Mouse (Mus musculus) gastrocnemius, postnatal 25 days (tissue): ENCODE measurements around the gene Eps8l2. TPM values are rescaled to one million over a fixed set of nuclear protein-coding genes. Genes with fewer than 3 reads are reported as not detected.
A peak's percentile ranks its signal among the peaks of the same experiment; 100 is the strongest.

Source experiments
- DNase-seq: peaks from one replicate; pipeline ENCODE4 v3.0.0; 2022
- total RNA-seq, 2 experiments: library from RNA; stranded (reverse); gene quantifications; 1 replicate in 1 of 2; 2 replicates in 1 of 2; pipeline ENCODE4 v1.2.3; 2021

The Eps8l2 gene
- total RNA-seq, 2 experiments from 2014 or later: 1.5 to 2.1 TPM

GRCm38 (mm10) chr7:141364349-141365048 is 25.8 kb downstream of the Eps8l2 start:
- DNase-seq: no peak

GRCm38 (mm10) chr7:141365049-141365445 is 26.4 kb downstream of the Eps8l2 start:
- no peak for DNase-seq

DNA sequence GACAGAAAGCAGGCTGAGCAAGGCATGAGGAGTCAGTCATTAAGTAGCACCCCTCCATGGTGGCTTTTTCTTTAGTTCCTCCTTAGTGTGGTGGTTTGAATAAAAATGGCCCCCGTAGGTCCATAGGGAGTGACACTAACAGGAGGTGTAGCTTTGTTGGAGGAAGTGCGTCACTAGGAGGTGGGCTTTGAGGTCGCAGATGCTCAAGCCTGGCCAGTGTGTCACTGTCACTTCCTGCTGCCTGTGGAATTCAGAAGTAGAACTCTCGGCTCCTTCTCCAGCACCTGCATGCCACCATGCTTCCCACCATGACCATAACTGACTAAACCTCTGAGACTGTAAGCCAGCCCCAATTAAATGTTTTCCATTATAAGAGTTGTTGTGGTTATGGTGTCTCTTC is 28.7 kb downstream of the Eps8l2 start:
- DNase-seq: no peak

DNA sequence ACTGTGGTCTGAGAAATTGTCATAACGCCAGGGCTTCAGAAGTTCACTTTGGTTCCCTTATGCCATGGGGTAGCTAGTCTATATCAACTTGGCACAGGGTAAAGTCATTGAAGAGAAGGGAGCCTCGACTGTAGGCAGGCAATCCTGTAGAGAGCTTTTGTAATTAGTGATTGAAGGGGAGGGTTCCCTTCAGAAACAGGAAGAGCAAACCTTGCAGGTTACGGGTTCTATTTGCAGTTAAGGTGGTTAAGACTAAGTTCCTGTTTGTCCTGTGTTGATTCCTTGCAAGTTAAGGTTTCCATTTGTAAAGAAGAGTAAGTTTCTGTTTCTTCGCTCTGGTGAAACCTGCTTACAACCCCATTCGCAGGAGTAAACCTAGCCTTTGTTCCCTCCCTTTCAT is 31.2 kb downstream of the Eps8l2 start:
- DNase-seq: no peak

DNA sequence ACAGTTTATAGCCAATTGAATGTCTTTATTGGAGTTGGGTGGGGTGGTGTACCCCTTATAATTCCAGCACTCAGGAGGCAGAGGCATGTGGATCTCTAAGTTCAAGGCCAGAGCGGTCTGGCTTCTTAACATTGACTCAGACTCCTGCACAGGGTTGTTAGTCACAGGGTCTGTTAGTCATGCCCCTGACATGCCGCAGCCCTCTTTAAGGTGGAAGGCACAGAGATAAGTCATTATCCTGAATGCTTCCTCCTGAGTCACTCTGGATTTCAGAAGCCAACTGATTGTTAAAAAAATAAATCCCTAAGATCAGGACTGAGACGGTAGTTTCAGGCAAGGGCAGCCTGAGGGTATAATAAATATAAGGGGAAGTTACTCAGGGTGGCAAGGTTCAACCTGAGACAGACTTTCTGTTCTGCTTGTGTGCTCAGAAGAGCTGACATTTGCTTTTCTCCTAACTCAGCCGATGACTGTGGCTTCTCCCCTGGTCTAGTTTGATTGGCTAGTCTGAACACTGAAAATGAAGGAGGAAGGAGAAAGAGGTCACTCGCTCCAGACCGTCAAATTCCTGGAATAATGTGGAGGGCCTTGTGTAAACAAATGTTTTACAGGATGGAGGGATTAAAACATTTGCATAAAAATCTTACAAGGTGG is 33.4 kb downstream of the Eps8l2 start:
- DNase-seq: no peak

DNA sequence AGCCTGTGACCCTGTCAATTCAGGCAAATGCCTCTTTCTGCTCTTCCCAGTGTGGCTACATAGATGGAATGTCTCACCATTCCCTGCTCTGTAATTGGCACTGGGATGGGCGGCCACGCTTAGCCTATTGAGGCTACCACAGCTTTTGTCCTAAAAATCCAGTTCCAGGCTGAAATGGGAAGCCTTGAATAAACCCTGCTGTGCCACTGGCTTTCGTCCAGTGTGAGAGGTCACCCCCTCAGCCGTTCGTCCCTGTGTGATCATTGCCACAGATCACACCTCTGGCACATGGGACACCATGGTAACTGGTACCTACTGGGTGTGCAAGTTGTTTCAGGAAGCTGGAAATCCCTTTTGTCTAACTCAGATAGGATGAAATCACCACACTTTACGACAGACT is 34.9 kb downstream of the Eps8l2 start:
- no peak for DNase-seq

GRCm38 (mm10) chr7:141374399-141374798 is 35.7 kb downstream of the Eps8l2 start:
- no peak for DNase-seq

DNA sequence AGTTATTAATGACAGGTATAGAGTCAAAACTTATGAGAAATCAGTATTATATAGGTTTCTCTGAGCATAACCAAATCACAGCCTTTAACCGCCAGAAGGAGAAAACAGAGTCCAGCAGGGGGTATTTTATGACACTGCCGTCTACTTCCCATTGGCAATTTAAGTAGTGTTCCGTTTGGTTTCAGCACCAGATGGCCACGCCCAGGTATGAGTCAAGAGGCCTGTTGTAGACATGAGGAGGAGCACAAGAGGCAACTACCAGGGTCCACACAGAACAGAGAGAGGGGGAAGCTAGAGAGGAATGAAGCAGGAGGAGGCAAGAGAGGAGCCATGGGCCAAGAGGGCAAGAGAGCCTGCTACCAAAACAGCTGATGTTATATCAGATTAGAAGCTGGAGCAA is 40.9 kb downstream of the Eps8l2 start:
- DNase-seq: no peak

GRCm38 (mm10) chr7:141381068-141381835 is 42.6 kb downstream of the Eps8l2 start:
- no peak for DNase-seq

DNA sequence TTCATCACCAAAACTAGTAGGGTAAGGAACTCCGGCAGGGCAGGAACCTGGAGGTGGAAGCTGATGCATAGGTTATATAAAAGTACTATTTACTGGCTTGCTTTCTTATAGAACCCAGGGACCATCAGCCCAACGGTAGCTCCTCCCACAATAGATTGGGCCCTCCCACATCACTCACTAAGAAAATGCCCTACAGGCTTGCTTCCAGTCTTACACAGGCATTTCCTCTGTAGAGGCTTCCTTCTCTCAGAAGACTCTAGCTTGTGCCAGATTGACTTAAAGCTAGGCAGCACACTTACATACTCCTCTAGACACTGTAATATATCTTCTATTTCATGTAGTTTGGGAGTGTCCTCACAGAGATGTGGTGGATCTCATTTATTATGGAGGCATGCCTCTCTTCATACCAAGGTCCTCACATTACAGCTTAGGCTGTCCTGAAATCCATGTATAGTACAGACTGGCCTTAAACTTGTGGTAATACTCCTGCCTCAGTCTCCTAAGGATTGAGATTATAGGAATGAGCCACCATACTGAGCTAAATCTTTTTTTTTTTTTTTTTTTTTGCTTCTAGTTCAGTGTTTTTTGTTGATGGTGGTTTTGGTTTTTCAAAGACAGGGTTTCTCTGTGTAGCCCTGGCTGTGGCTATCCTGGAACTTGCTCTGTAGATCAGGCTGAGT is 49.3 kb downstream of the Eps8l2 start:
- no peak for DNase-seq

DNA sequence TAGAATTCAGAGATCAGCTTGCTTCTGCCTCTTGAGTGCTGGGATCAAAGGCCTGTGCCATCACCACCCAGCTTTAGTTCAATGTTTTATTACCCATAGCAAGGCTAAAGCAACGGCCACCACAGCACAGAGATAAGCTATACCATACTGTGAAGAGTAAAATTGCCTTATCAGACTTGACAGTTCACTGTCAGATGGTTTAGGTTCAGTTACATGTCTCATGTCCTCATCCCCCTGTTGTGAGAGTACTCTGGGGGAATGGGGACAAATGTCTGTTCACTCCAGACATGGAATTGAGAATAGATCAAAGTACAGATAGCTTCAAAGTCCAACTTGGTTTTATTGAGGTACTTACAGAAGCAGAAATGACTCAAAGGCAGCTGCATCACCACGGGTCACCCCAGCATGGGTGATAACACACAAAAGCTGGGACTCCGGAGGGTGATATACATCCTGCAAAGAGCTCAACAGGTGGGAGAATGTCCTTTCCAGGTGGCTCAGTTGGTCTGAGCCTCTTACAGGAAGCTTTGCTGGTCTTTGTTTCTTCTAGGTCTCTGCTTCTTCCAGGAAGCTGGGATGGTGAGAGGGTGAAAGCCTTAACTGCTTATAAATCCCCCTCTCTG is 49.9 kb downstream of the Eps8l2 start:
- DNase-seq: no peak

GRCm38 (mm10) chr7:141390326-141391259 is 51.9 kb downstream of the Eps8l2 start:
- no peak for DNase-seq

DNA sequence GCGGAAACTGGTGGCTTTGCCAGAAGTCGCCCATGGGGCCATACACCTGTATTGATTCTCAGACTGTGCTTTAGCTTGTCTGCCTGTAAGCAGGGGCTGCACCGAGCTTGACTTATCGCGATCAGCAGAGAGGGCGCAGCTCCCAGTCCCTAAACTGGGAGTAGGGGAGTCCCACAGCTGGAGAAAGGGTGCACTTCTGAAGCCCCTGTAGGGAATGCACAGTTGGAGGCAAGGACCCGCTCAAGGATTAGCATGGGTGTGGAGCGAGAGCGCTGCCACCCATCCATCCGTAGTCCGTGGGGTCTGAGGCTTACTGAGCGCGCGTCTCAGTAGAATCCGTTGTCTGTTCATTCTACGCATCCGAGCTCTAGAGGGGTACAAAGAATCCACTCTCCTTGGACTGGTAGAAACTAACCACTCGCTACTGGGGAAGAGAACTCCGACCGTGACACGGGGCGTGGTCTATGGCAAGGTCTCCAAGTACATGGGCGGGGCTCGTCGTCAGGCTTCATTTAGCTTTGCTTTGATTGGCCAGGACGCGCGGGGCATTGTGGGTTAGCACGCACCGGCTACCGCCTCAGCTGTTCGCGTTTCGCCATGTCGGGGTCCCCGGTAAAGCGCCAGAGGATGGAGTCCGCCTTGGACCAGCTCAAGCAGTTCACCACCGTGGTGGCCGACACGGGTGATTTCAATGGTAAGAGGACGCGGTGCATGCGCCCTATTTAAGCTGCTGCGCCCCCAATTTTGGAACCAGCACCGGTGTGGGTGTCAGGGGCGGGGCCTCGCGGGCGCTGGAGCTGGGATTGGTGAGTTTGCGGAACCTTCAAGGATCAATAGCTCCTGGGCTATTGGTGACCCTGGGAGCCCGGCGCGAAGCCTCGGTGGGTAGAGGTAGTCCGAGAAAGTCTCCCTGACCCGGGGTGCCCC is 53.2 kb downstream of the Eps8l2 start, which contains the start of gene Taldo1:
TSS of gene Taldo1 (plus strand) at position 575 of the 927 bp plus-strand sequence.
- DNase-seq: peak; percentile 94

- DNase-seq: no peak
Observed at GRCm38 (mm10) chr7:141392552-141393222, 54.0 kb downstream of the Eps8l2 start.

DNA sequence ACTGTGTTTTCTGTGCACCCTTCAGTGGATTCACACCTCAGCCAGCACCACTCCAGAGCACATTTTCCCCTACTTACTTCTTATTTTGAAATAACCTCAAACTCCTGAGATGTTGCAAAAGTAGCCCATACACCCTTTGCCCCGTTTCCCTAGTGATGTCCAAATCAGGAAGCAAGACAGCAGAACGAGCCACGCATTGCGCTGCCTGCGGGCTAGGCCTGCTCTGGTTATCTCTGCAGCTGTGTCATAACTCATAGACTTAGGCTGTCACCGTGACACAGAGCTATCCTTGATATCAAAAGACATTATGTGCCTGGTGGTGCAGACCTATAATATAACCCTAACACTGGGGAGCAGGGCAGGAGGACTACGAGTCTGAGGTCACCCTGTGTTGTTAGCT is 55.5 kb downstream of the Eps8l2 start:
- no peak for DNase-seq

DNA sequence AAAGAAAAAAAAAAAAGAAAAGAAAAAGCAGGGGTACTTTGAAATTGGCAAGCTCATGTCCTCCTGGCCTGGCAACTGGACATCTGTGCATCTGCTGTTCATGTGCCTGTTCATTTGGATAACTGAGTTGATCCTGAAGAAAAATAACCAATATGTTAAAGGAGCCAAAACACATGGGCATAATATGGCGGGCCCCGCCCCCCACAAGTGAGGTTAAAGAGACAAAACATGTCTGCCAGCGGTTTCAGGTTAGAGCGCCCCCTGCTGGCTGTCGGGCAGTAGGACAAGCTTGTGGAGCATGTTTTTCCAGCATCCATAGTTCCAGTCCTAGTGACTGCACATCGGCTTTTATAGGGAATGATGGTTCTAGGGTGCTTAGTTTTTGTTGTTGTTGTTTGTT is 56.1 kb downstream of the Eps8l2 start:
- no peak for DNase-seq

GRCm38 (mm10) chr7:141395348-141395747 is 56.7 kb downstream of the Eps8l2 start:
- DNase-seq: no peak

GRCm38 (mm10) chr7:141403305-141403704 is 64.6 kb downstream of the Eps8l2 start:
- peak; percentile 33 for DNase-seq

GRCm38 (mm10) chr7:141405466-141405865 is 66.8 kb downstream of the Eps8l2 start:
- DNase-seq: no peak
